Mouse (Mus musculus) heart, postnatal 4 days (tissue): ENCODE measurements around the gene Cfap299. TPM values are rescaled to one million over a fixed set of nuclear protein-coding genes. Genes with fewer than 3 reads are reported as not detected.

Experiments
- DNase-seq: peaks from one replicate; pipeline ENCODE4 v3.0.0; 2021
- total RNA-seq, 2 experiments: library from RNA; stranded (reverse); gene quantifications; 2 replicates each; pipeline ENCODE4 v1.2.3; 2021

The Cfap299 gene
- total RNA-seq, 2 experiments from 2014 or later: not detected

- no peak for DNase-seq
Observed at GRCm38 (mm10) chr5:98651049-98651448, 321.9 kb downstream of the Cfap299 start.

GRCm38 (mm10) chr5:98688254-98688653, 359.1 kb downstream of the Cfap299 start:
- DNase-seq: no peak

GRCm38 (mm10) chr5:98692070-98692469, 363.0 kb downstream of the Cfap299 start:
- DNase-seq: no peak

GRCm38 (mm10) chr5:98696336-98696735, 367.2 kb downstream of the Cfap299 start:
- DNase-seq: no peak

- no peak for DNase-seq
Observed at GRCm38 (mm10) chr5:98703963-98704362, 374.9 kb downstream of the Cfap299 start.

GRCm38 (mm10) chr5:98706597-98706996, 377.5 kb downstream of the Cfap299 start:
- DNase-seq: no peak

- no peak for DNase-seq
Observed at GRCm38 (mm10) chr5:98715392-98715791, 386.3 kb downstream of the Cfap299 start.

- DNase-seq: peak; percentile 31
Observed at GRCm38 (mm10) chr5:98732157-98733009, 403.3 kb downstream of the Cfap299 start.

GRCm38 (mm10) chr5:98733010-98733399, 403.9 kb downstream of the Cfap299 start:
- DNase-seq: no peak

GRCm38 (mm10) chr5:98761858-98762652, 433.0 kb downstream of the Cfap299 start:
- DNase-seq: no peak

GRCm38 (mm10) chr5:98778588-98778987, 449.5 kb downstream of the Cfap299 start:
- DNase-seq: no peak

GRCm38 (mm10) chr5:98782066-98782465, 453.0 kb downstream of the Cfap299 start:
- DNase-seq: no peak

- no peak for DNase-seq
Observed at GRCm38 (mm10) chr5:98787735-98788134, 458.6 kb downstream of the Cfap299 start.

- no peak for DNase-seq
Observed at GRCm38 (mm10) chr5:98788568-98788967, 459.5 kb downstream of the Cfap299 start.

- no peak for DNase-seq
Observed at GRCm38 (mm10) chr5:98790894-98791607, 461.9 kb downstream of the Cfap299 start.

- DNase-seq: no peak
Observed at GRCm38 (mm10) chr5:98801495-98801894, 472.4 kb downstream of the Cfap299 start.

GRCm38 (mm10) chr5:98804761-98805160, 475.7 kb downstream of the Cfap299 start:
- no peak for DNase-seq

- no peak for DNase-seq
Observed at GRCm38 (mm10) chr5:98806492-98806891, 477.4 kb downstream of the Cfap299 start.

GRCm38 (mm10) chr5:98807022-98807421, 477.9 kb downstream of the Cfap299 start:
- peak; percentile 14 for DNase-seq

- DNase-seq: no peak
Observed at GRCm38 (mm10) chr5:98807953-98808352, 478.8 kb downstream of the Cfap299 start.

GRCm38 (mm10) chr5:98812380-98812779, 483.3 kb downstream of the Cfap299 start:
- DNase-seq: no peak

GRCm38 (mm10) chr5:98815269-98815668, 486.2 kb downstream of the Cfap299 start:
- DNase-seq: no peak

- no peak for DNase-seq
Observed at GRCm38 (mm10) chr5:98833760-98834159, 504.7 kb downstream of the Cfap299 start.
